Mouse (Mus musculus): ENCODE results near the gene Thnsl1. TPM values are rescaled to one million over a fixed set of nuclear protein-coding genes. Genes with fewer than 3 reads are reported as not detected.

The Thnsl1 gene
- polyA plus RNA-seq, 1 experiment from 2014 or later = 8.0 TPM

DNA sequence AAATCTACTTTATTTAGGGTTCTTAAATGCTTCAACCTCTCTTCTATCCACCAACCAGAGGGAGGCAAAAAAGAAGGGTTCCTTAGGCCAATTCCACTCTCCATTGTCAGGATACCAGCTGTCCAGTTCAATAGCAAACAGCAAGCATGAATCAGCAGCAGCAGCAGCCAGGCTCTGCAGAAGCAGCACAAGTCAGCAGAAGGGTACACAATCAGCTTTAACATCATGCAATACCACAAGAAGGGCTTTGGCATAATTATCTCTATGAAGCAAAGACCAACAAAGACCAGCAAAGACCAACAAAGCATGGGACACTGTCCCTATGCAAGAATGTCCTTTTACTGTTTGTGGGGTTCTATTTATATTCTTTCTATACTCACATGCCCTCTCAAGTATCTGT, 48.8 kb downstream of the Thnsl1 start:
- no peaks in the 10 kb centered on the region for H3K27me3 ChIP-seq (ENCODE audit: control insufficient read depth, insufficient read depth, low read length)
- H3K4me2 ChIP-seq (ENCODE audit: low read depth, low read length) = no peak overlapping the region
- H3K4me3 ChIP-seq (replicated peaks; ENCODE audit: low read length) = no peak overlapping the region
- ATAC-seq (ENCODE audit: insufficient read depth, low FRiP score) = no peak
- no peak overlapping the region for H3K27ac ChIP-seq (ENCODE audit: low read length)
- no peaks in the 10 kb centered on the region for H3K36me3 ChIP-seq (ENCODE audit: control insufficient read depth, insufficient read depth, low read length)
- H3K4me1 ChIP-seq (ENCODE audit: control insufficient read depth, insufficient read depth, low read length) = no peaks in the 10 kb centered on the region
- H3K9ac ChIP-seq (ENCODE audit: low read length) = no peak overlapping the region
- H3K9me3 ChIP-seq (replicated peaks; ENCODE audit: control insufficient read depth, low read length) = no peaks in the 10 kb centered on the region

DNA sequence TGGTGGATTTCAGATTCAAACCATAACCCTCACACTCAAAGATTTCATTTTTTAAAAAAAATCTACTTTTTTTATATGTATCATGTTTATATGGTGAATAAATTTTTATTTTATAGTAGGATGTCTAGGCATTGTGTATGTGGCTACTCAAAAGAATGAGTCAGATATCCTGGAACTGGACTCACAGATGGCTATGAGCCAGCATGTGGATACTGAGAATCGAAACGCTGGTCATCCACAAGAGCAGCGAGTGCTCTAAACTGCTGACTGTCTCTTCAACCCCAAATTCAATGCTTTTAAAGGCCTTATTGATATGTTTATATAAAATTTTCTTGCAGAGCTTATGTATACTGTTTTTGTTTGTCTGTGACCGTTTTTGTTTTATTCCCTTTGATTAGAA, 52.8 kb downstream of the Thnsl1 start:
- H3K4me3 ChIP-seq (replicated peaks; ENCODE audit: low read length) = no peak overlapping the region
- no peak overlapping the region for H3K27ac ChIP-seq (ENCODE audit: low read length)
- H3K9ac ChIP-seq (ENCODE audit: low read length) = no peak overlapping the region
- no peaks in the 10 kb centered on the region for H3K36me3 ChIP-seq (ENCODE audit: control insufficient read depth, insufficient read depth, low read length)
- H3K4me1 ChIP-seq (ENCODE audit: control insufficient read depth, insufficient read depth, low read length) = no peaks in the 10 kb centered on the region
- ATAC-seq (ENCODE audit: insufficient read depth, low FRiP score) = no peak
- H3K4me2 ChIP-seq (ENCODE audit: low read depth, low read length) = no peak overlapping the region
- H3K27me3 ChIP-seq (ENCODE audit: control insufficient read depth, insufficient read depth, low read length) = no peaks in the 10 kb centered on the region
- 83% methylated on average over 4 of the region's 4 CpGs for WGBS
- no peaks in the 10 kb centered on the region for H3K9me3 ChIP-seq (replicated peaks; ENCODE audit: control insufficient read depth, low read length)

DNA sequence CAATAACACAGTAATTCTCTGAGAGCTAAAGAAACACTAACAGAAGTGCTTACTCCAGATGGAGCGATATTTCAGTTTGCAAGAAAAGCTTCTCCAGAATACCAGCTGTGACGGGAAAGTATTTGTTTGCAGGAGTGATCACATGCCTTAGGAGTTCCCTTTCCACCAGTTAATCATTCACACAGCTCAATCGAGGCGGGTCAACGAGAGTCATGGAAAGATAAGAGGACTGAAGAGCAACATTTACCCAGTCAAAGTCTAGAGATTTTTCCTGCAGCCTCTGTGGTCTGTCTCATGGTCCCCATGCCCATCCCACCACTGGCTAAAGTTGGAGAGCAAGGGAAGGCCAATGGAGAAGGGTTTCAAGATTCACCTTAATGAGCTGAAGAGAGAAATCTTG, 53.6 kb downstream of the Thnsl1 start:
- Histone ChIP-seq H3K4me2 (ENCODE audit: low read depth, low read length) (0 out of 2 replicates have a peak overlapping the region, but pooled peaks have one; percentile 22), H3K9ac (ENCODE audit: low read length) (no peak overlapping the region), H3K4me1 (ENCODE audit: control insufficient read depth, insufficient read depth, low read length) (no peaks in the 10 kb centered on the region), H3K9me3 (replicated peaks; ENCODE audit: control insufficient read depth, low read length) (no peaks in the 10 kb centered on the region), H3K27ac (ENCODE audit: low read length) (peak overlapping the region; percentile 31), H3K4me3 (replicated peaks; ENCODE audit: low read length) (no peak overlapping the region), H3K36me3 (ENCODE audit: control insufficient read depth, insufficient read depth, low read length) (no peaks in the 10 kb centered on the region), H3K27me3 (ENCODE audit: control insufficient read depth, insufficient read depth, low read length) (no peaks in the 10 kb centered on the region)
- peak; percentile 86 for ATAC-seq (ENCODE audit: insufficient read depth, low FRiP score)
- 28% methylated on average over 5 of the region's 5 CpGs for WGBS

DNA sequence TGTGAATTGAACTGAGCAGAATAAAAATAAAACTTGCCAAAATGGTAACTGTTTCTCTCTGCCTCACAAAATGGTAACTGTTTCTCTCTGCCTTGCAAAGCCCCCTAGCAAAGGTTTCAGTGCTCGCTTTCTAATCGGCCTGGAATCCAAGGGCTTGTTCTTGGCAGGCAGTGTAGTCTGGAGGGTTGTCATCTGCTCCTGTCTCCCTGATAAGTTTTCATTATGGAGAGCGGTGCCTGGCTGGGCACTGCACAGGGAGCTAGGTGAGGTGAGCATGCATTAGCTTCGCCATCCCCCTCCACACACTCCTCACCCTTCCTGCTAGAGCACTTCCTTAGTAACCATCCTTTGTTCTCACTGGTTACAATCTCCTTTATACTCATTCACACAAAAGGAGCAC, 54.5 kb downstream of the Thnsl1 start:
- Histone ChIP-seq H3K27me3 (ENCODE audit: control insufficient read depth, insufficient read depth, low read length) (no peaks in the 10 kb centered on the region), H3K4me3 (replicated peaks; ENCODE audit: low read length) (no peak overlapping the region), H3K9me3 (replicated peaks; ENCODE audit: control insufficient read depth, low read length) (no peaks in the 10 kb centered on the region), H3K27ac (ENCODE audit: low read length) (no peak overlapping the region), H3K9ac (ENCODE audit: low read length) (no peak overlapping the region), H3K4me1 (ENCODE audit: control insufficient read depth, insufficient read depth, low read length) (no peaks in the 10 kb centered on the region), H3K36me3 (ENCODE audit: control insufficient read depth, insufficient read depth, low read length) (no peaks in the 10 kb centered on the region), H3K4me2 (ENCODE audit: low read depth, low read length) (no peak overlapping the region)
- no peak for ATAC-seq (ENCODE audit: insufficient read depth, low FRiP score)
- WGBS = 58% methylated on average over 4 of the region's 4 CpGs

DNA sequence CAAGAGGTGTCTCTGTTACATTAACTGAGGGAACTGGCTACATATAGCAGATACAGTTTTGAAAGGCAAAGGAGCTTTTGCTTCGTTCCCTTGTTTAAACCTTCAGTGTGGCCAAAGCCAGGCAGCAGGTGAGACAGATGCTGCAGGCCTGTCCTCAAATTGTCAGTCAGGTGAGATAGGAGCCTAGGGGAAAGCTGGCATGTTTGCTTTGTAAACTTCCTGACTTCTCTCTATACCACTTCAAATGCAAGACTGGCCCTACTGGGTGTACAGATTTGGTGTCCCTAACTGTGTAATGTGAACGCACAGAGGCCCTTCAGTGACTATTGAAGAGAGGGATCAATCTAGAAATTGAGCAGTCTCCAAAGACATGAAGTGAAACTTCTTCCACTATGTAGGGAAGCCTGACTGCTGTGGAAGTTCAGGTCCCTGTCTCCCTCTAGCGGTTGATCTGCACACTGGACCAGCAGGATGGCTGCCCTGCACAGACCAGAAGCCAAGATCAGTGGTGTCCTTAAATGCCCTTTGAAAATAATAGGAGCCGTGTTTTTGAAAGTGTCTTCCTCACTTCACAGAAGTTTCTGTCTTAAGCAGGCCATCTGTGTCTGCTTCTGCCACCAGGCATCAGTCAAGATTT, 56.0 kb downstream of the Thnsl1 start:
- WGBS = 13% methylated on average over 4 of the region's 4 CpGs
- Histone ChIP-seq H3K36me3 (ENCODE audit: control insufficient read depth, insufficient read depth, low read length) (no peaks in the 10 kb centered on the region), H3K27me3 (ENCODE audit: control insufficient read depth, insufficient read depth, low read length) (no peaks in the 10 kb centered on the region), H3K27ac (ENCODE audit: low read length) (no peak overlapping the region), H3K9ac (ENCODE audit: low read length) (no peak overlapping the region), H3K4me2 (ENCODE audit: low read depth, low read length) (no peak overlapping the region), H3K9me3 (replicated peaks; ENCODE audit: control insufficient read depth, low read length) (no peaks in the 10 kb centered on the region), H3K4me1 (ENCODE audit: control insufficient read depth, insufficient read depth, low read length) (no peaks in the 10 kb centered on the region), H3K4me3 (replicated peaks; ENCODE audit: low read length) (no peak overlapping the region)
- ATAC-seq (ENCODE audit: insufficient read depth, low FRiP score) = peak; percentile 79; the same call in 1 of the 2 replicates

DNA sequence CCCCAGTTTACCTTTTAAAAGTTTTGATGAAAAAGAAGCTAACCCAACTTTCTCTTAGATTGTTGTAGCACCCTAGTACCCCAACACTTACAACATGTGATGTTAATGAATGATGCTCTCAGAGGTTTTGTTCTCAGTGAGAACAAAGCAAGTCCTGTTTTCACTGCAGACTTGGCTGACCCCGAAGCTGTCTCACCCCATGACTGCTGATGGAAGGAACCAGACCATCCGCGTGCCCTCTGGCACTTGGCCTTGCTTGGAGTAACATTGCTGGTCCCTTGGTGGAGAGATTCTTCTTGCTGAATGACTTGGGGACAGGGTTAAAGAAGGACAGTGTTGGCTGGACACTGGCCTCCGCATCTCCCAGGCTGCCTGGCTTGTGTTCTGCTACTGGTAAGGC, 58.5 kb downstream of the Thnsl1 start:
- H3K27ac ChIP-seq (ENCODE audit: low read length) = no peak overlapping the region
- no peak overlapping the region for H3K4me3 ChIP-seq (replicated peaks; ENCODE audit: low read length)
- H3K4me2 ChIP-seq (ENCODE audit: low read depth, low read length) = no peak overlapping the region
- H3K9me3 ChIP-seq (replicated peaks; ENCODE audit: control insufficient read depth, low read length) = no peaks in the 10 kb centered on the region
- H3K27me3 ChIP-seq (ENCODE audit: control insufficient read depth, insufficient read depth, low read length) = no peaks in the 10 kb centered on the region
- 77% methylated on average over 4 of the region's 4 CpGs for WGBS
- H3K4me1 ChIP-seq (ENCODE audit: control insufficient read depth, insufficient read depth, low read length) = no peaks in the 10 kb centered on the region; the same call in 1 of the 2 replicates
- ATAC-seq (ENCODE audit: insufficient read depth, low FRiP score) = no peak
- no peaks in the 10 kb centered on the region for H3K36me3 ChIP-seq (ENCODE audit: control insufficient read depth, insufficient read depth, low read length)
- no peak overlapping the region for H3K9ac ChIP-seq (ENCODE audit: low read length)

Other genes starting within 250 kb of the Thnsl1 start
- gene Arhgap21, start 236.8 kb upstream of the Thnsl1 start, polyA plus RNA-seq (2015; fragmentation: Nextera tagmentation; extraction: Ambion mirVana) = 9.3 and 9.5 TPM in 2 replicates
- 1.1 and 1.5 TPM in 2 replicates for gene Enkur, start 359 bp upstream of the Thnsl1 start, polyA plus RNA-seq (2015; fragmentation: Nextera tagmentation; extraction: Ambion mirVana)
- gene Gpr158, start 161.8 kb downstream of the Thnsl1 start, polyA plus RNA-seq (2015; fragmentation: Nextera tagmentation; extraction: Ambion mirVana) = 0.02 and 0.05 TPM in 2 replicates

Data from stomach, embryonic 16.5 days (tissue).